Mouse (Mus musculus) T-helper 2 cell (primary cell): Measurements from ENCODE around the gene Gm17617.

Experiments used
- in situ Hi-C: fragments of 300-600 bp; cut with MboI, MseI; formaldehyde crosslinking; loops from one replicate; pipeline ENCODE4 v1.15.1; 2025; ENCODE audit warnings: high pct_unique_total_duplicates

Gene Gm17617

DNA sequence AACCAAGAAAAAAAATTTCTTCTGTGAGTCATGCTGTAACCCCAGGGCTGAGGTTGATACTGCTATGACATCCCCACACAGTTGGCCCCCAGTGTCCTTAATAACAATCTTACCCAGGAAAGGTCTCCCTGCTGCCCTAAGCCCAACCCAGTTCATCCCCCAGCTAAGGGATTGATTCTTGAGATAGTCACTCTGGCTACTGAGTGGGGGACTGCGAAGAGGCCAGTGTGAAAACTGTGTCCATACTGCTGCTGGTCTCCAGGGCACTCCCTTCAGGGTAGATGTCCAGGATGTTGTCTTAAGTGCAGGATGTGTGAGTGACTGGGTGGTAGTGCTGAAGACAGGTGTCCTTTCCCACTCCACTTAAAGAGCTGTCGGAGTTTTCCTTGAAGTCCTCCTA lies at the start of gene Gm17617:
TSS of gene Gm17617 (minus strand) at position 101 of the 400 bp plus-strand sequence.
- in situ Hi-C loops, result no loop called here

DNA sequence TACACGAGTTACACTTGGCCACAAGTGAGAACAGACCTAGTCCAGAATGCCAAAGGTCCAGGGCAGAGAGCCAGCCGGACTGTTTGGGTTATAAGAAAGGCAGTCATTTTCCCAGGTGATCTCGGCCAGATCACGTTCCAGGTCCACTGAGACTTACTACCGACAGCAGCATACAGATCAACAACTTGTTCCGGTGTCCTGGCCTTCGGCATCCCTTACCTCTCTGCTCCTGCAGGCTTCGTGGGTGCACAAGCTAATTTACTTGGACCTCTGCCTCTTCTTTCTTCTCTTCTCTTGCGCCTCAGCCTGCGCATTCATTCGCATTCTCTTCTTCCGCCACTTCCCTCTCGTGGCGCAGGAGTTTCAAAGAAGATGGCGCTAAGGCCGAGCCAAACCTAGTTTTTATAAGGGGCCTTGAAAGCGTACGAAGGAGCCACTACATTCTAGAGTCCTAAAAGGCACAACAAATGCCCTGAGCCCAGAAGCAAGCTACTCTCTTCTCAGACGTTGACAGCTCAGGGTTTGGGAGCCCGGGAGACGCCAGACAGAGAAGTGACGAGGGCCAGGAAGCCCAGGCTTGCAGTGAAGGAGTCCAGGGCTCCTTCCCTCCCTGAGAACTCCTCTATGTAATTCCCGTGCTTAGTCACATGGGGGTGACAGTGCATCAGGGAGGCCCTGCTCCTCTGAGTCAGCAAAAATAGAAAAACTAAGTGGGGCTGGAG lies 49.0 kb upstream of the Gm17617 start:
- in situ Hi-C loops, result no loop called here

DNA sequence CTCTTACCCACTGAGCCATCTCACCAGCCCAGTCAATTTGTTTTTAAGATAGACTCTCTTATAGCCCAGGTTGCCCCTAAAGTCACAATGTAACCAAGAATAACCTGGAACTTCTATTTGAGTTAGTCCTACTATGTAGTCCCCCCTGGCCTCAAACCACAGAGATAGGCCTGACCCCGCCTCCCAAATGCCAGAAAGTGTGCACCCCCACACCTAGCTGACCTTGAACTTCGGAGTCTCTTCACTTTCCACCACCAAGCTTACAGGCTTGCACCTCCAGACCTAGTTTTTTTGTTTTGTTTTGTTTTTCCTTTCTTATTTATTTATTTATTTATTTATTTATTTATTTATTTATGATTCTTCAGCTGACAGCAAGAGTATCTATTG lies 48.4 kb upstream of the Gm17617 start:
- in situ Hi-C loops, result no loop called here

DNA sequence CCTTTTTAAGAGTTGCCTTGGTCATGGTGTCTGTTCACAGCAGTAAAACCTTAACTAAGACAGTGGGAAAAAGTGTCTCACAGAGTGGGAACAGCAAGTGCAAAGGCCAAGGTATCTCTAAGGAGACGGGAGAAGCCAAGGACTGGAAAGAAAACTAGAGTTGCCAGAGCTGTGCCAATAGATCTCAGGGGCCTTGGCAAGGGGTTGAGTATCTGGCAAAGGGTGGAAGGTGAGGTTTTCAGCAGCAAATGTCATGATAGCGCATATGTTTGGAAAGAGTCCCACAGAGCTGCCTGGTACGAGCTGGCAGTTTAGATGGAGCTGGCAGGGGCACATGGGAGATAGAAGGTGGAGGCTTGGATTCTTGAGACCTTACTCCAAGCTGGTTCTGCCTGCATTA lies 46.2 kb upstream of the Gm17617 start:
- in situ Hi-C loops, result loop anchor here (10.0 kb wide), 1 partner anchor 375 kb away; no protein-coding TSS in a partner anchor

DNA sequence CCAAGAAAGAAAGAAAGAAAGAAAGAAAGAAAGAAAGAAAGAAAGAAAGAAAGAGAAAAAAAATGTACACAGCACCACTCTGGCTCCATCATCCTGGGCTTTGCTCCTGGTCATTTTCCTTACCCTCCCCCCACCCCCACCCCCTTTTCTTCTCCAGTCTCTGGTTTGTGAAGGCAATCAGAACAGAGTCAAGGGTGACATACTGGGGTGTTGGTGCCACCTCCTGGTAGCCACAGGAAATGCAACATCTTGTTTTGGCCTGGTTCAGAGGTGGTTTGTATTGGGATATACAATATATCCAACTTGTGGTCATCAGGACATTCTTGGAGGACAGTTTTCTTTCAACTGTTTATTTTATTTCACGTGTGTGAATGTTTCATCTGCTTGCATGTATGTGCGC lies 45.2 kb upstream of the Gm17617 start:
- in situ Hi-C loops, result loop anchor here (10.0 kb wide), 1 partner anchor 374 kb away; no protein-coding TSS in a partner anchor

DNA sequence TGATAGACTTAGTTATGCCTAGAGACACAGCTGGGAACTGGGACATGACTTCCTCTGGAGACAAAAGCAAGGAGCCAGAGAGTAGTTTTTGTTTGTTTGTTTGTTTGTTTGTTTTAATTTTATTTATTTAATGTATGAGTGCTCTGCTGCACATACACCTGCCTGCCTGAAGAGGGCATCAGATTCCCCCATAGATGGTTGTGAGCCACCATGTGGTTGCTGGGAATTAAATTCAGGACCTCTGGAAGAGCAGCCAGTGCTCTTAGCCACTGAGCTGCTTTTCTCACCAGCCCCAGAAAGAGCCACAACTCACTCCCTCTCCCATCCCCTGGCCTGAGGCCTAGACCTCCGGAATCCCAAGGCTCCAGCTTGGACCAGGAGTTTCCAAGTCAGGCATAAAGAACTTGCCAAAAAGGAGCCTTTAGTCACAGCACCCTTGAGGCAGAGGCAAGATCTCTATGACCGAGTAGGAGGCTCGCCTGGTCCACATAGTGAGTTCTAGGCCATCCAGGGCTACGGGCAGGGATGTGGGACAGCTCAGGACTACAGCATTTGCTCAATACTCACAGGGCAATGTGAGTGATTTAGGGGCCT lies 44.7 kb upstream of the Gm17617 start:
- in situ Hi-C loops, result loop anchor here (10.0 kb wide), 1 partner anchor 373 kb away; no protein-coding TSS in a partner anchor

GRCm38 (mm10) chr13:55176265-55176664 lies 42.9 kb upstream of the Gm17617 start:
- in situ Hi-C loops, result loop anchor here (10.0 kb wide), 1 partner anchor 371 kb away; no protein-coding TSS in a partner anchor

- in situ Hi-C loops, result loop anchor here (10.0 kb wide), 1 partner anchor 370 kb away; no protein-coding TSS in a partner anchor
Measured at GRCm38 (mm10) chr13:55174347-55174746, 41.0 kb upstream of the Gm17617 start.

DNA sequence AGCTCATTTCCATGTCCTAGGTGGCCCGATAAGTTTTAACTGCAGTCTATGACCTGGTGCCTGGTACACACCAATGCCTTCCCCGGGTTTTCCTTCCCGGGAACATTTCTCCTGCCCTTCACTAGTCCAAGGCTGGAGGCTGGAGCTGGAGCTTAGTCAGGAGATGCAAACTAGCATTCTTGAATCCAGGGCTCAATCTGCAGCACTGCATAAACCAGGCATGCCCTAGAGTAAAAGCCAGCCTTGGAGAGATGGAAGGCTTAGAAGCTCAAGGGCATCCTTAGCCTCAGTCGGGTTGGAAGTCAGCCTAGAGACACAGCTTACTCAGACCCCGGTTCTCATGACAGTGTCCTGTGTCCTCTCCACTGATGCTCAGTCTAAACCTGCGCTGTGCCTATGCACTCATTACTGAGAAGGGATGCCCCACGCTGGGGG lies 39.0 kb upstream of the Gm17617 start:
- in situ Hi-C loops, result loop anchor here (10.0 kb wide), 1 partner anchor 368 kb away; no protein-coding TSS in a partner anchor

- in situ Hi-C loops, result loop anchor here (10.0 kb wide), 1 partner anchor 367 kb away; no protein-coding TSS in a partner anchor
Measured at GRCm38 (mm10) chr13:55171517-55172335, 38.4 kb upstream of the Gm17617 start.

- in situ Hi-C loops, result no loop called here
Measured at GRCm38 (mm10) chr13:55168958-55169369, 35.6 kb upstream of the Gm17617 start.

DNA sequence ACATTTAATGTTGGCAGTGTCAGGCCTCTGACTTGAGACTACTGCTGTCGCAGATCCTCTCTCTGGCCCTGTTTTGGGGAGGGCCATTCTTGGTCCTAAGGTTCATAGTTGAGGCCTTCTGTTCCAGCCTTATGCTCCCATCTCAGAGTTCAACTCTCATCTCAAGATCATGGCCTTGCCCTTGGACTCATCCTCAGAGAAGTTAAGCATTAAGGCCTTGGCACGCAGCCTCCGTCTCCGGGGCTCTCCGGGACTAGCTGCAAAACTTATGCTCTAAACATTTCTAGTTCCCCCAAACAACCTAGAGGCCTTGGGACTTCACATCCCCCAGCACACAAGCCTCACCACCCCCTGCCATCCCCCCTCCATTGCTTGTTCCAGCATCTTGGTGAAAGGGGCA lies 34.9 kb upstream of the Gm17617 start:
- in situ Hi-C loops, result no loop called here

GRCm38 (mm10) chr13:55167798-55168197 lies 34.5 kb upstream of the Gm17617 start:
- in situ Hi-C loops, result no loop called here

DNA sequence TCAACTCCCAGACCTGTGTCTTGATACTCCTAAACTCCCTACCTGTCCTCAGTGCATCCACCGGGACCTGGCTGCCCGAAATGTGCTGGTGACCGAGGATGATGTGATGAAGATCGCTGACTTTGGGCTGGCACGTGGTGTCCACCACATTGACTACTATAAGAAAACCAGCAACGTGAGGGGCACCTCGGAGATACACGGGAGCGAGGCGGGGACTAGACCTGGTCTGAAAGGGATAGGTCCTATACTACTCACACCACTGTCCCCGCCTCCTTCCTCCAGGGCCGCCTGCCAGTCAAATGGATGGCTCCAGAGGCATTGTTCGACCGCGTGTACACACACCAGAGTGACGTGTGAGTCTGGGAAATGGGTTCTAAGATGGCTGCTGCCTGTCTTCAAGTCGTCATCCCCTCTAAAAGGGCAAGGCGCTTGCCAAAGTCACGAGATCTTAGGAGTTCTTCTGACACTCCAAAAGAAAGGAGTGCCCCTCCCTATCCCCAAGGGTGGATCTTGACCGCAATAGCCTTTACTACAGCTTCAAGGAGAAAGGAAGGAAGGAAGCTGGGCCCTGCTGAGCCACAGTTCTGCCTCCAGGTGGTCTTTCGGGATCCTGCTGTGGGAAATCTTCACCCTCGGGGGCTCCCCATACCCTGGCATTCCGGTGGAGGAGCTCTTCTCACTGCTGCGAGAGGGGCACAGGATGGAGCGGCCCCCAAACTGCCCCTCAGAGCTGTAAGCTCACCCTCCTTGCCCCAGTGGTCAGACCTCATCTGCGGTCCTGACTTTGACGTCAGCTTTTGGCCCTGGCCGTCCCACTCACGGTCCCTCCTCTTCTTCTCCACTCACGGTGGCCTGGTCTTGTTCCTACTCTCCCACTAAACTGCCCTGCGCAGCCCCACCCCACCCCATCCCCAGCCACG lies 33.7 kb upstream of the Gm17617 start:
- in situ Hi-C loops, result no loop called here

DNA sequence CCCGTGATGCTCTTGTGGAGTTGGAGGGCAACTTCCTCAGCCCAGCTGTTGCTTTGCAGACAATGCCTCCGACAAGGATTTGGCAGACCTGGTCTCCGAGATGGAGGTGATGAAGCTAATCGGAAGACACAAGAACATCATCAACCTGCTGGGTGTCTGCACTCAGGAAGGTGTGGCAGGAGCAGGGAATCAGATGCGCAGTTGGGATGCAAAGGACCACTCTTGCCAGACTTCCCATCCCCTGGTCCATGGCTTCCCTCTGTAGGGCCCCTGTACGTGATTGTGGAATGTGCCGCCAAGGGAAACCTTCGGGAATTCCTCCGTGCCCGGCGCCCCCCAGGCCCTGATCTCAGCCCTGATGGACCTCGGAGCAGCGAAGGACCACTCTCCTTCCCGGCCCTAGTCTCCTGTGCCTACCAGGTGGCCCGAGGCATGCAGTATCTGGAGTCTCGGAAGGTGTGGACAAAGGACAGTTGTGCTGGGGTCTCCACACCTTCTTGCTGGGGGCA lies 32.5 kb upstream of the Gm17617 start:
- in situ Hi-C loops, result no loop called here

- in situ Hi-C loops, result no loop called here
Measured at GRCm38 (mm10) chr13:55163553-55163952, 30.2 kb upstream of the Gm17617 start.

- in situ Hi-C loops, result no loop called here
Measured at GRCm38 (mm10) chr13:55162365-55162764, 29.0 kb upstream of the Gm17617 start.

- in situ Hi-C loops, result no loop called here
Measured at GRCm38 (mm10) chr13:55153951-55154350, 20.6 kb upstream of the Gm17617 start.

DNA sequence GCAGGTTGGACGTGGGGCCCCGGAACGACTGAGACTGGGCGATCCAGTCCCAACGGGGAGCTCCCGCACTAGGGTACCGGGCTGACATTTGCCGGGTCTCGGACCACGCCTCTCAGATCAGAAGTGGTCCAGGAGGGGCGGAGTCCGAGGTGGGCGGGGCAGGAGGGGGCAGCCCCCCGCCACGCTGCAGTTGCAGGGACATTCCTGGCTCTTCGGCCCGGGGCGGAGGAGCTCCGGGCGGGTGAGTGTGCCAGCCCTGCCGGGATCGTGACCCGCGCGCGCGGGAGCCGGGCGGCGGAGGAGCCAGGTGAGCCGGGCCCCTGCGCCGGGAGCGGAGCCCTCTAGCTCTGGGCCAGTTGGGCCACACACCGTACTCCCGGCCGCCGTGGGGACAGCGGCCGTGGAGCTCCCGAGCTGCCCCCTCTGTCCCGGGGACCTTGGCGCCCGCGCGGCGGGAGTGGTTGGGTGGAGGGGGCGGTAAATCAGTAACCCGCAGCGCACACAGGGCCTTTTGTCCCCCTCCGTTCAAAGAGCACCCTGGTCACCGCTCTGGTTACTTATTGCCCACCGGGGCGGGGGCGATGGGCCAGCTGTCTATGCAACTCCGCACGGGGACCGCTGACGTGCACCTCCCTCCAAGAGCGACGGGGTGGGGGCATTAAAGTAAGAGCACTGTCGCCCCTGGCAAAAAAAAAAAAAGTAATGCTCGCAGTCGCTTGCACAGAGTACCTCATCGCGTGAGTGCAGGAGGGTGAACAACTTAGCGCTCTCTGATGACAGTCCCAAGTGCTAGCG lies 19.5 kb upstream of the Gm17617 start, which contains the start of gene Fgfr4:
TSS of gene Fgfr4 (plus strand) at position 20 of the 795 bp plus-strand sequence.
- in situ Hi-C loops, result no loop called here

DNA sequence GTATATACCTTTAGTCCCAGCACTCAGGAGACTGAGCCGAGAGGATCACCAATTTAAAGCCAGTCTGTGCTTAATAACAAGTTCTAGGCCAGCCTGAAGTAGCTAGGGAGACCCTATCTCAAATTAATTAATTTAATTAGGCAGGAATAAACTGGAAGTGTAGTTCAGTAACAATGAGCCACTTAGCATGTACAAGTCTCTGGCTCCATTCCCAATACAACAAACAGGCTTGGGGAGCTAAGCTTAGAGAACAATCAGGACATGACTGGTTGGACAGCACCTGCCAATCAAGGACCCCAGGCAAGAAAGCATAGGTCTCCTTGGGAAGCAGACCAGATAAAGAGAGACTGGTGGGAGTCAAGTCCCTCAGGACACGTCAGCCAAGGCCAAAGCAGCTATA lies 6.9 kb upstream of the Gm17617 start:
- in situ Hi-C loops, result no loop called here
